Mouse (Mus musculus): ENCODE data around the gene Npas1. TPM values are rescaled to one million over a fixed set of nuclear protein-coding genes. Genes with fewer than 3 reads are reported as not detected.

The Npas1 gene
- polyA plus RNA-seq, 1 experiment from 2014 or later: 0.18 TPM

- Histone ChIP-seq H3K4me2 (replicated peaks; ENCODE audit: low read depth) (no peak overlapping the region), H3K9ac (ENCODE audit: low read length) (no peak overlapping the region), H3K27ac (replicated peaks) (no peak overlapping the region), H3K4me1 (replicated peaks; ENCODE audit: control insufficient read depth, insufficient read depth) (no peaks in the 10 kb centered on the region), H3K36me3 (ENCODE audit: control insufficient read depth, insufficient read depth, low read length) (no peaks in the 10 kb centered on the region), H3K4me3 (ENCODE audit: low read depth, low read length) (no peak overlapping the region), H3K27me3 (ENCODE audit: control insufficient read depth, insufficient read depth, low read length) (no peaks in the 10 kb centered on the region), H3K9me3 (ENCODE audit: control insufficient read depth, low read length) (no peaks in the 10 kb centered on the region)
- ATAC-seq (ENCODE audit: low FRiP score, low TSS enrichment) (no peak), DNase-seq (ENCODE audit: low spot score) (no peak)
- TF ChIP-seq CTCF (IDR thresholded peaks at IDR 0.05; ENCODE audit: low read depth) (no peak), EP300 (optimal IDR thresholded peaks at IDR 0.05) (no peak)
- WGBS: 57% methylated on average over 6 of the region's 6 CpGs
Measured at GRCm38 (mm10) chr7:16461151-16461550, 16.4 kb downstream of the Npas1 start.

- Histone ChIP-seq H3K4me2 (replicated peaks; ENCODE audit: low read depth) (no peak overlapping the region), H3K9ac (ENCODE audit: low read length) (no peak overlapping the region), H3K4me3 (ENCODE audit: low read depth, low read length) (no peak overlapping the region), H3K27me3 (ENCODE audit: control insufficient read depth, insufficient read depth, low read length) (no peaks in the 10 kb centered on the region), H3K36me3 (ENCODE audit: control insufficient read depth, insufficient read depth, low read length) (no peaks in the 10 kb centered on the region), H3K9me3 (ENCODE audit: control insufficient read depth, low read length) (no peaks in the 10 kb centered on the region), H3K4me1 (replicated peaks; ENCODE audit: control insufficient read depth, insufficient read depth) (no peaks in the 10 kb centered on the region), H3K27ac (replicated peaks) (no peak overlapping the region)
- no peak for ATAC-seq (ENCODE audit: low FRiP score, low TSS enrichment)
- no peak for DNase-seq (ENCODE audit: low spot score)
- TF ChIP-seq EP300 (optimal IDR thresholded peaks at IDR 0.05) (no peak), CTCF (IDR thresholded peaks at IDR 0.05; ENCODE audit: low read depth) (no peak)
- WGBS: 57% methylated on average over 13 of the region's 13 CpGs
Measured at GRCm38 (mm10) chr7:16460566-16460965, 17.0 kb downstream of the Npas1 start.

DNA sequence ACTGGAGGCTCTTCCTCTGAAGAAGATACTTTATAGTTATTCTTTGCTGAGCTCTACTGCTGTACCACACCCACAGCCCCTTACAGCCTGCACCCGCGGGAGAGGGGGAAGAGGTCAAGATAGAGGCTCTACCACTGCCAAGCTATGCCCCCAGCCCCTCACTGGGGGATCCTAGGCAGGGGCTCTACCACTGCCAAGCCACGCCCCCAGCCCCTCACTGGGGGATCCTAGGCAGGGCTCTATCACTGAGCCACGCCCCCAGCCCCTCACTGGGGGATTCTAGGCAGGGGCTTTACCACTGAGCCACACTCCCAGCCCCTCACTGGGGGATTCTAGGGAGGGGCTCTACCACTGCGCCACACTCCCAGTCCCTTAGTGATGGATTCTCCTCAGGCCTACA lies 21.2 kb downstream of the Npas1 start:
- no peak for ATAC-seq (ENCODE audit: low FRiP score, low TSS enrichment)
- Histone ChIP-seq H3K9me3 (ENCODE audit: control insufficient read depth, low read length) (no peaks in the 10 kb centered on the region), H3K4me1 (replicated peaks; ENCODE audit: control insufficient read depth, insufficient read depth) (0 out of 2 replicates have a peak, but pooled peaks cover 2% of the 10 kb centered on the region), H3K27ac (replicated peaks) (no peak overlapping the region), H3K27me3 (ENCODE audit: control insufficient read depth, insufficient read depth, low read length) (no peaks in the 10 kb centered on the region), H3K9ac (ENCODE audit: low read length) (no peak overlapping the region), H3K4me3 (ENCODE audit: low read depth, low read length) (no peak overlapping the region), H3K4me2 (replicated peaks; ENCODE audit: low read depth) (no peak overlapping the region), H3K36me3 (ENCODE audit: control insufficient read depth, insufficient read depth, low read length) (no peaks in the 10 kb centered on the region)
- no peak for DNase-seq (ENCODE audit: low spot score)
- no peak for TF ChIP-seq EP300 (optimal IDR thresholded peaks at IDR 0.05)
- no peak for TF ChIP-seq CTCF (IDR thresholded peaks at IDR 0.05; ENCODE audit: low read depth)
- WGBS: 85% methylated on average over 5 of the region's 5 CpGs

DNA sequence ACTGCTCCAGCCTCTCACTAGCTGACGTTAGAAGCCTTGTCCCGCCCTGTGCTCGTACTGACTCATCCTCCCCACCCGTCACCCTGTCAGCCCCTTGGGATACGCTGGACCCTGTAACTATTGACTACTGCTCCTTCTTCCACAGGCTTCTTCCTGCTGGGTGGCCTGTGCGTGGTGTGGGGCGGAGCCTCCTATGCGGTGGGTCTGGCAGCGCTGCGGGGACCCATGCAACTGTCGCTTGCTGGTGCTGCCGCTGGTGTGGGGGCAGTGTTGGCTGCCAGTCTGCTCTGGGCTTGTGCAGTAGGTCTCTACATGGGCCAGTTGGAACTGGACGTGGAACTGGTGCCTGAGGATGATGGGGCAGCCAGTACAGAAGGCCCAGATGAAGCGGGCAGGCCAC lies 22.5 kb downstream of the Npas1 start:
- 89% methylated on average over 14 of the region's 14 CpGs for WGBS
- TF ChIP-seq EP300 (optimal IDR thresholded peaks at IDR 0.05) (no peak), CTCF (IDR thresholded peaks at IDR 0.05; ENCODE audit: low read depth) (no peak)
- Histone ChIP-seq H3K4me1 (replicated peaks; ENCODE audit: control insufficient read depth, insufficient read depth) (0 out of 2 replicates have a peak, but pooled peaks cover 2% of the 10 kb centered on the region), H3K4me2 (replicated peaks; ENCODE audit: low read depth) (no peak overlapping the region), H3K4me3 (ENCODE audit: low read depth, low read length) (no peak overlapping the region), H3K36me3 (ENCODE audit: control insufficient read depth, insufficient read depth, low read length) (no peaks in the 10 kb centered on the region), H3K9me3 (ENCODE audit: control insufficient read depth, low read length) (no peaks in the 10 kb centered on the region), H3K27me3 (ENCODE audit: control insufficient read depth, insufficient read depth, low read length) (no peaks in the 10 kb centered on the region), H3K27ac (replicated peaks) (no peak overlapping the region), H3K9ac (ENCODE audit: low read length) (no peak overlapping the region)
- no peak for ATAC-seq (ENCODE audit: low FRiP score, low TSS enrichment)
- DNase-seq (ENCODE audit: low spot score): no peak

- Histone ChIP-seq H3K9ac (ENCODE audit: low read length) (peak overlapping the region; percentile 71), H3K4me2 (replicated peaks; ENCODE audit: low read depth) (peak overlapping the region; percentile 97), H3K36me3 (ENCODE audit: control insufficient read depth, insufficient read depth, low read length) (no peaks in the 10 kb centered on the region), H3K27me3 (ENCODE audit: control insufficient read depth, insufficient read depth, low read length) (no peaks in the 10 kb centered on the region), H3K4me3 (ENCODE audit: low read depth, low read length) (peak overlapping the region; percentile 81), H3K27ac (replicated peaks) (peak overlapping the region; percentile 53), H3K4me1 (replicated peaks; ENCODE audit: control insufficient read depth, insufficient read depth) (0 out of 2 replicates have a peak, but pooled peaks cover 2% of the 10 kb centered on the region), H3K9me3 (ENCODE audit: control insufficient read depth, low read length) (no peaks in the 10 kb centered on the region)
- under 1% methylated on average over 23 of the region's 23 CpGs for WGBS
- DNase-seq (ENCODE audit: low spot score) (peak; percentile 38), ATAC-seq (ENCODE audit: low FRiP score, low TSS enrichment) (peak; percentile 43)
- TF ChIP-seq CTCF (IDR thresholded peaks at IDR 0.05; ENCODE audit: low read depth) (no peak), EP300 (optimal IDR thresholded peaks at IDR 0.05) (no peak)
Measured at GRCm38 (mm10) chr7:16453118-16453711, 24.3 kb downstream of the Npas1 start.

DNA sequence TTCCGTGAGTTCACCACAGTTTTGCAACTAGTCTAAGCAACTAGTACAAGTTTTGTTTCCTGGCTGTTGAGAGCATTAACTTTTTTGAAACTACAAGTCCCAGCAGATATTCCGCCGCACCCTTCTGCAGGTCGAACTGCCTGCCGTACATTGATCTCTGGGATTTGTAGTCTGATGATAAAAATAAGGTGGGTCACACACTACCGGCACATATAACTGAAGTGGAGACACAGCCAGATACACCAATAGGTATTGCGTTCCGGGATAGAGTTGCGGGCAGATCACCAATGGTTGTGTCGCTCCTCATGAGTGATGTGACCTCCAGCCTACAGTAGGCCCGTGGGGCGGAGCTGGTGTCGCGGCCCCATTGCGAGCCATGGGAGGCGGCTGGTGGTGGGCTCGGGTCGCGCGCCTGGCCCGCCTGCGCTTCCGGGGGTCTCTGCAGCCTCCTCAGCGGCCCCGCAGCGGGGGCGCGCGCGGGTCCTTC lies 24.9 kb downstream of the Npas1 start, which contains the start of gene Tmem160:
Gene Tmem160 (plus strand): TSS at position 193 of the 487 bp plus-strand sequence.
- H3K27me3 ChIP-seq (ENCODE audit: control insufficient read depth, insufficient read depth, low read length): no peaks in the 10 kb centered on the region
- H3K4me2 ChIP-seq (replicated peaks; ENCODE audit: low read depth): peak within 1 kb of the TSS; percentile 97
- TF ChIP-seq CTCF (IDR thresholded peaks at IDR 0.05; ENCODE audit: low read depth) (no peak), EP300 (optimal IDR thresholded peaks at IDR 0.05) (no peak)
- peak; percentile 88 for DNase-seq (ENCODE audit: low spot score)
- no peaks in the 10 kb centered on the region for H3K9me3 ChIP-seq (ENCODE audit: control insufficient read depth, low read length)
- H3K4me1 ChIP-seq (replicated peaks; ENCODE audit: control insufficient read depth, insufficient read depth): 0 out of 2 replicates have a peak, but pooled peaks cover 2% of the 10 kb centered on the region
- H3K4me3 ChIP-seq (ENCODE audit: low read depth, low read length): peak within 1 kb of the TSS; percentile 81
- WGBS: 1% methylated on average over 30 of the region's 30 CpGs
- H3K9ac ChIP-seq (ENCODE audit: low read length): peak within 1 kb of the TSS; percentile 71
- peak within 1 kb of the TSS; percentile 53 for H3K27ac ChIP-seq (replicated peaks)
- H3K36me3 ChIP-seq (ENCODE audit: control insufficient read depth, insufficient read depth, low read length): no peaks in the 10 kb centered on the region
- peak; percentile 99 for ATAC-seq (ENCODE audit: low FRiP score, low TSS enrichment)

All from stomach, postnatal 0 days (tissue).